Mouse (Mus musculus): ENCODE measurements at regions not wholly inside any gene's neighbourhood (a gene's known extent, or its start where the extent isn't known, plus 50 kb on each side); places are given as distances from the start of the nearest gene placed in this dataset.

- TF ChIP-seq CTCF (IDR thresholded peaks at IDR 0.05; ENCODE audit: low read depth) (no peak), EP300 (optimal IDR thresholded peaks at IDR 0.05) (no peak)
Observed at GRCm38 (mm10) chr5:41939736-41940135, 95.6 kb upstream of the Bod1l start.

Data from stomach, postnatal 0 days (tissue).